Mouse (Mus musculus) adrenal gland, adult (tissue): ENCODE measurements around the gene Isg15.

Source experiments
- DNase-seq, 2 experiments: peaks; one replicate each; pipeline ENCODE4 v3.0.0; 2022 to 2023; ENCODE audit warnings: low spot score in 1 of 2; ENCODE audit not compliant: inconsistent age in 2 of 2

Isg15 gene

GRCm38 (mm10) chr4:156200623-156201475 lies at the start of gene Isg15:
Gene Isg15, minus strand, starts transcription at chr4:156200818.
- peak in 1 of 2 experiments; percentile 76 for DNase-seq

DNA sequence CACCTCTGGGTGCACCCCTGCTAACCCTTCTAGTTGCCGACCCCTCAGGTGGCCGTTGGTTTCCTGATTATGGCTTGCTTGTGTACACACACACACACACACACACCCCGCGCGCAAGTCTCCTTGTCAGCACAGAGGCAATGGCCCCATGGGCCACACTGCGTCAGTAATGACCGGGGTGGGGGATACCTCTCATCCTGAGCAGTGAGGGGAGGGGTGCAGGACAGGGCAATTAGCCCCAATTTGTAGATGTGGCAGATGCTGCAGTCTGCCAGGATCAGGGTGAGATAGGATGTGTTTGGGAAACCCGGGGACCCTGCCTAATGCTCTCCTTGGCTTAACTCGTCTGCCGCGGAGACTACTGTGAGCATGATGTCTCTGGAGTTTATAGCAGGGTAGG lies 48.9 kb upstream of the Isg15 start:
- DNase-seq: peak in 1 of 2 experiments; percentile 17

- DNase-seq: peak in 1 of 2 experiments; percentile 27
Observed at GRCm38 (mm10) chr4:156236651-156237447, 36.2 kb upstream of the Isg15 start.

DNA sequence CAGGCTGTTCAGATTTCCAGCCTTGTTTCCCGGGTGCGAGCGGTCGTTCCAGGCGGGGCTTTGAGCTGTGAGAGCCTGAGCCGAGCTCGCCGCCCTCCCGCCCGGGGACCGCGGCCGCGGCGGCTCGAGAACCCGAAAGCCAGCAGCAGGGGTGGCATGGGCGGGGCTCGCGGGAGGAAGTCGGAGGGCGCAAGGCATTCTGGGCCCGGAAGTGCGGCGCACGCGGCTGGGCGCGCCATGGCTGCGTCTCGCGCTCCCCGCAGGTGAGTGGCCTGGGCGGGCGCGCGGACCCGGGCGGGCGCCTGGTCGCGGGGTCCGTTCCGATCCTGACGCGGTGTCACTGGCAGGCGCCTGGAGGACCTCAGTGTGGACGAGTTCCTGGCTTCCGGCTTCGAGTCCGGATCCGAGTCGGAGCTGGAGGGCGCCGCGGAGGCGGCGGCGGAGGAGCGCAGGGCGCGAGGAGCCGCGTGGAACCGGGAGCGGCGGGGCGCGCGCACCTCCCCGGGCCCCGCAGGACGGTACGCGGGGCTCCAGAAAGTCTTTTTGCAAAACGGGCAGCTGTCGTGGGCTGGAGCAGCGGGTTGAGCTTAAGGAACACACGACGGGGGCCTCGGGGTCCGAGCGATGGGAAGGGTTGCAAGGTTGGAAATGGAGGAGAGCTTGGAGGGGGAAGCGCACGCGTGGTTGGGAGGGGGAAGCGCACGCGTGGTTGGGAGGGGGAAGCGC lies 35.4 kb upstream of the Isg15 start, which contains the start of gene Noc2l:
Noc2l (plus strand) TSS at position 203 of the 726 bp plus-strand sequence.
- peak; percentile 92 to 95 for DNase-seq

GRCm38 (mm10) chr4:156235360-156235770 lies 34.7 kb upstream of the Isg15 start:
- DNase-seq: no peak

GRCm38 (mm10) chr4:156234701-156235213 lies 34.1 kb upstream of the Isg15 start, which contains the start of gene Plekhn1:
Gene Plekhn1, minus strand, starts transcription at chr4:156234857.
- DNase-seq: peak; percentile 83 to 90

- DNase-seq: peak; percentile 47 to 69
Observed at GRCm38 (mm10) chr4:156234021-156234501, 33.4 kb upstream of the Isg15 start.

- DNase-seq: peak; percentile 51 to 61
Observed at GRCm38 (mm10) chr4:156228393-156229024, 27.9 kb upstream of the Isg15 start.

DNA sequence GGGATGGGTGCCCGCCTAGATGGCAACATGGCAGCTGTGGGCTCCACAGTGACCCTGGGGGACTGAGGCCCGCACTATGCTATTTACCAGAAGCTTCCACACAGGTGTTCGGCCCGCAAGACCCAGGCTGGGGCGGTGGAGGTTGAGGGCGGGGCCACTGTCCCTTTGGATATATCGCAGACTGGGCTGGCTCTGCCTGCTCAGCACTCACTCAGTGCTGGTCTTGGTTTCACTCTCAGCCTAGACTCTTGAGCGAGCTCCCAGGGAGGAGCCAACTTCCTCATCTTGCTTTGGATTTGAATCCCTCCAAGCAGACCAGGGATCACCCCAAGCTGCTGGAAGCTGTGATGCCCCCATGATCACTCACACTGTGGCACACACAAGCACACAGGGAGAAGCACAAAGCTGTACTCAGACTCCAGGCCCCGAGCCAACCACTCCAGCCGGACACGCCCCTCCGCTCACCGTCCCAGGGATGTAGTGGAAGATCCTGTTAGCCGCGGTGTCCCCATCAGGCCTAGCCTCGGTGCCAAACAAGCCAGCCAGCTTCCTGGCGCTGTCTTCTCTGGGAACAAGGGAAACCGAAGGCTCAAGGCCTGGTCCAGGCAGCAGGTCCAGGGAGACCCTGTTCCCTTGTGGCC lies 27.3 kb upstream of the Isg15 start:
- peak; percentile 36 to 52 for DNase-seq

GRCm38 (mm10) chr4:156224276-156224675 lies 23.7 kb upstream of the Isg15 start:
- DNase-seq: peak in 1 of 2 experiments; percentile 15

GRCm38 (mm10) chr4:156219936-156220335 lies 19.3 kb upstream of the Isg15 start:
- no peak for DNase-seq

DNA sequence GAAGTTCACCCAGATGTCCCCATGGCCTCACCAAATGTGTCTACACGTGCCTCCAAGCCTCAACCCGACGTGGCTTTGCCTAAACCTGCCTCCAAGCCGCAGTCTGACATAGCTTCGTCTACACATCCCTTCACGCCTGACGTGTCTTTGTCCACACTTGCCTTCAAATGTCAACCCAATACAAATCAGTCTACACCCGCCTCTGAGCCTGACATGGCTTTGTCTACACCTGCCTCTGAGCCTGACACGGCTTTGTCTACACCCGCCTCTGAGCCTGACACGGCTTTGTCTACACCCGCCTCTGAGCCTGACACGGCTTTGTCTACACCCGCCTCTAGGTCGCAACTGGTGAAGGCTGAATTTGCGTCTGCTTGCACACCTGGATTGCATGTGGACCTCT lies 17.2 kb upstream of the Isg15 start:
- DNase-seq: no peak

DNA sequence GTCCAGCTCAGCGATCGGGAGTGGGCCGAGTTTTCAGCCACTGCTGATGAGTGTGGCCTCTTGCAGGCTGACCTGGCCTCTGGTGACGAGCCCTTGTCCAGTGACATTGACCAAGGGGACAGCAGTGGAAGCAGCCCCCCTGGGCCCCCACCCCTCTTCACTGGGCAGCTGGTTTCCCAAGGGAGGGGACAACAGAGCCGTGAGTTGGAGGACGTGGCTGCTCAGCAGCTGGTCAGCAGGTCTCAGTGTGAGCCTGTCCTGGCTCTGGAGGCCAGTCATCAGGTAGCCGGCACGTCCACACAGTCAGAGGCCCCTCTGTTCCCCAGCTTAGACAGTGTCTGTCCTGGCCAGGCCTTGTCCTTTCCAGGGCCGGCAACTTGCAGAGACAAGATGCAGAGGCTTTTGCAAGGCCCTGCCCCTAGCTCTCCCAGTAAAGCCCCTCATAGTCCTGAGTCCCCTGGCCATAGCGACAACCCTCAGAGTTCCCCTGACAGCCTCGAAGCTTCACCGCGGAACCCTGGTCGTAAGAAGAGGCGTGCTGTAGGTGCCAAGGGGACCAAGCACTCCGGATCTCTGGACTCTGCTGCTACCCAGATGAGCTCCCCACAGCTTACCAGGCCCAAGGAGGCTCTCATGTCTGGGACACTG lies 16.5 kb upstream of the Isg15 start:
- DNase-seq: peak in 1 of 2 experiments; percentile 38

- DNase-seq: peak in 1 of 2 experiments; percentile 65
Observed at GRCm38 (mm10) chr4:156216196-156216595, 15.6 kb upstream of the Isg15 start.

GRCm38 (mm10) chr4:156215649-156216048 lies 15.0 kb upstream of the Isg15 start, which contains the start of gene Perm1:
Gene Perm1, plus strand, starts transcription at chr4:156215868.
- peak; percentile 90 to 97 for DNase-seq

DNA sequence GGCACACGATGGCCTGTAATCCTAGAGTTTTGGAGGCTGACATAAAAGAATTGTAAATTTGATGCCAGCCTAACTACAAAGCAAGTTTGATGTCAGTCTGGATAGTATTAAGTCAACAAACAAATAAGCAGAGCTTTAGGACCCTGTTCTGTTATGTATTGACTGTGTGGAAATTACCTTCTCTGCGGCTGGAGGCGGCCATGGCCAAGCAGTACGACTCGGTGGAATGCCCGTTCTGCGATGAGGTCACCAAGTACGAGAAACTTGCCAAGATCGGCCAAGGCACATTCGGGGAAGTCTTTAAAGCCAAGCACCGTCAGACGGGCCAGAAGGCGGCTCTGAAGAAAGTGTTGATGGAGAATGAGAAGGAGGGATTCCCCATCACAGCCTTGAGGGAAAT lies 12.5 kb upstream of the Isg15 start:
- no peak for DNase-seq

- DNase-seq: no peak
Observed at GRCm38 (mm10) chr4:156209963-156210635, 9.5 kb upstream of the Isg15 start.

DNA sequence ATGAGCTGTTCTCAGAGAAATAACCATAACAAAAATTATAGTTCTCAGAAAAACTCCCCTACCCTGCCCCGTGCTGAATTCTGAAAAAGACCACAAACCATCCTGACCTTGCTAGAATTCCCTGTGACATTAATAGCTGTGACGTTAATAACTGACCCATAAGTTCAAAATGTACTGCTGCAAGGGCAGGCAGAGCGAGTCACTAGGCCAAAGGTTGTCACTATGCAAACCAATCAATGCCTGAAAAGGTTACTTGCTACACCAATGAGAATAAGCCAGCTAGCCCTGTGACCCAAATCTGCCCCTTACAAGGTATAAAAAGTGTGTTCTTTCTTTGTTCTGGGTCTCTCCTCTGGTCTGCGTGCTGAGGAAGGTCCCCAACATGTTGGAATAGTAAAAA lies 8.3 kb upstream of the Isg15 start:
- DNase-seq: no peak
